Mouse (Mus musculus): ENCODE data around the gene Rora.

DNA sequence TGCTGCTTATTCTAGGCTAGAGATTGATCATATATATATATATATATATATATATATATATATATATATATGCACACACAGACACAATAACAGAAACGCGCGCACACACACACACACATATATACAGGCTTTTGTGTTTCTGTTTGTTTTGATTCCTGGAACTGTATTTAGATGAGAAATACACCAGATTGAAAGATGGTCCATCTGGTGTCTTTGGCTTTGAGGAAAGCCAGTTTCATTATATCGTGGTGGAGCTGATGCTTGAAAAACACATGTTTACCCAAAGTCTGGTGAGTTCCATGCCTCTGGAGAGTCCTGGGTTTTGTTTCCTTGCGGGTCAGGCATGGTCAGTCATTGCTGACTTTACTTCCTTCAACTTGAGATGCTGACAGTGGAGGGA lies 169.7 kb downstream of the Rora start:
- TF ChIP-seq CTCF (conservative IDR thresholded peaks at IDR 0.05; ENCODE audit: low read length) = no peak
- no peak for TF ChIP-seq NANOG (IDR thresholded peaks at IDR 0.05; ENCODE audit: borderline replicate concordance, low read length)
- no peak for TF ChIP-seq POU5F1 (IDR thresholded peaks at IDR 0.05; ENCODE audit: borderline replicate concordance, low read length)

All from E14TG2a.4 (cell line).